Mouse (Mus musculus) liver, embryonic 12.5 days (tissue): ENCODE measurements around the gene Coq6. TPM values are rescaled to one million over a fixed set of nuclear protein-coding genes. Genes with fewer than 3 reads are reported as not detected.
A peak's percentile ranks its signal among the peaks of the same experiment; 100 is the strongest.
"Not testable (repeated sequence)": the region's sequence is repeated elsewhere in the genome, so short reads cannot be mapped to it uniquely, and the experiment has no call there.

Experiments used
- ATAC-seq: fragments of 200-750 bp; cut with Nextera tagmentation; 2 replicates; pipeline ENCODE4 v1.8.0; 2017; ENCODE audit warnings: moderate number of reproducible peaks, mild to moderate bottlenecking, moderate library complexity
- H3K27ac ChIP-seq: fragments of 300-500 bp; sonication (generic); 2 replicates; pipeline ENCODE4 v1.5.1; 2016; ENCODE audit warnings: mild to moderate bottlenecking
- H3K27me3 ChIP-seq: fragments of 300-500 bp; sonication (generic); replicated peaks from 2 replicates; pipeline ENCODE4 v1.6.1; 2016; ENCODE audit warnings: mild to moderate bottlenecking, moderate library complexity
- H3K36me3 ChIP-seq: fragments of 300-500 bp; sonication (generic); 2 replicates; pipeline ENCODE4 v1.6.1; 2016; ENCODE audit warnings: mild to moderate bottlenecking, moderate library complexity
- H3K4me1 ChIP-seq: fragments of 300-500 bp; sonication (generic); 2 replicates; pipeline ENCODE4 v1.6.1; 2016
- H3K4me2 ChIP-seq: fragments of 300-500 bp; sonication (generic); 2 replicates; pipeline ENCODE4 v1.6.1; 2016; ENCODE audit warnings: mild to moderate bottlenecking, moderate library complexity
- H3K4me3 ChIP-seq: fragments of 300-500 bp; sonication (generic); 2 replicates; pipeline ENCODE4 v1.5.1; 2016; ENCODE audit warnings: mild to moderate bottlenecking, moderate library complexity
- H3K9ac ChIP-seq: fragments of 300-500 bp; sonication (generic); 2 replicates; pipeline ENCODE4 v1.6.1; 2016; ENCODE audit warnings: mild to moderate bottlenecking, moderate library complexity
- H3K9me3 ChIP-seq: fragments of 300-500 bp; sonication (generic); replicated peaks from 2 replicates; pipeline ENCODE4 v1.6.1; 2016; ENCODE audit warnings: mild to moderate bottlenecking, moderate library complexity
- WGBS: fragments of 180-500 bp; shearing (Covaris S2); methylation state at CpG from one replicate; pipeline ENCODE4 v1.1.7; 2016; ENCODE audit not compliant: insufficient replicate concordance; 5-methylcytosine and 5-hydroxymethylcytosine counted together
- polyA plus RNA-seq: library from polyadenylated mRNA; unstranded; fragments of >200 nt; fragmentation: Nextera tagmentation; extraction: Ambion mirVana; gene quantifications from 2 replicates; pipeline ENCODE4 v1.2.1, GENCODE M21; 2016

The Coq6 gene
- polyA plus RNA-seq: 31.9 and 34.1 TPM in 2 replicates

DNA sequence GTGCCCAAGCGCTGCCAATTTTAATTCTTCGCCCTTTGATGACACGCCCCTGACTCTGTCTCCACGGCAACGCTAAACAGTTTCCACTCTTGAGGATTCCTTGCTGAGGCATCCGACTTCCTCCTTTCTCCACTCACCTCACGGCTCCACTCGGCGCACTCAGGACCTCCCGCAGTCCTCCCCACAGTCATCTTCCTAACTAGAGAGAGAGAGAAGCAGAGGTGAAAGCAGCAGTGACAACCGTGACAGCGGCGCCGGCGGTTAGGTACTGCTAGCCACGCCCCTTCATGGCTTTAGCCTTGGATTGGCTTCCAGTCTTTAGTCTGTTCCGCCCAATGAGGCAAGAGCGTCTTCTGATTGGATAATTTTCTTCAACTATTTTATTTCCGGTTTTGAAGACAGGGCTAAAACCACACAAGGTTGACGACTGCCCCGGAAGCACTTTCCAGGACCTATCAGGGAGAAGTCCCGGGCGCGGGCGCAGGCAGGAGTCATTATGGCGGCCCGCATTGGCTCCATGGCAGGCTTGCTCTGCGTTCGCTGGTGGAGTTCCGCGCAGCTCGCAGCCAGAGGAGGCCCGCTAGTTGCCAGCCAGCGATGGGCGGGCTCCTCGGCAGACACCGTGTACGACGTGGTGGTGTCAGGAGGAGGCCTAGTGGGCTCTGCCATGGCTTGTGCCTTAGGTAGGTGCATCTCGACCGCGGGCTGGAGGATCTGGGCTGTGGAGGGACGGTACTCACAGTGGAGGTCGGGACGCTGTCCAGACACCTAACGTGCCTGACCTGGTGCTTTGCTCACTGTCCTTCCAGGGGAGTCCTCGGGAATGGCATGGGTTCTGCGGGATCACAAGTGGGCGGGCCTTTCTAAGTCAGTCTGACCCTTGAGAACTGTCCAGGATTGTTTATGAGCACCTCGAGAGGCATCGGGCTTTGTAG is at the start of gene Coq6, which contains the start of gene Fam161b:
Coq6 (plus strand) TSS at position 103 of the 935 bp plus-strand sequence.
Fam161b (minus strand) TSS at position 279 of the 935 bp plus-strand sequence.
- Histone ChIP-seq H3K4me1 (peaks cover 71% of the 10 kb centered on the region), H3K36me3 (peaks cover 6% of the 10 kb centered on the region), H3K4me2 (peak within 1 kb of the TSS; percentile 80), H3K9me3 (no peaks in the 10 kb centered on the region), H3K9ac (peak within 1 kb of the TSS; percentile 85), H3K4me3 (peak within 1 kb of the TSS; percentile 93), H3K27me3 (no peaks in the 10 kb centered on the region), H3K27ac (peak within 1 kb of the TSS; percentile 77)
- ATAC-seq: peak; percentile 95
- WGBS: under 1% methylated on average over 51 of the region's 51 CpGs

DNA sequence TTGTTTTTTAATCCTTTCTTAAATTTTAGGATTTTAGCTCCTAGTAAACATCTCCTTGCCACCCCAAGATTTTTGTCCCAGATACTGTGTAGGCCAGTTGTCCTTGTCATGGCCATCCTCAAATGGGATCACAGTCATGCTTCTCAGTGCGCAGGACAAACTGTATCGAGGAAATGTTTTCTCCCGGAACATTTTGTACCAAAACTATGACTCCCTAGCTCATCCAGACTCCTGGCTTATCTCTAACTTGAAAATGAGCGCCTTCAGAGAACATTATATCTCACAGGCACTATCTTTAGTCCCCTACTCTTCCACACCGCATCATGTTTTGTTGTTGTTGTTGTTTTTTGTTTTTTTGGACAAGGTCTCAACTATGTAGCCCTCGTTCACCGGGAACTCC is 45.5 kb upstream of the Coq6 start:
- no peak for ATAC-seq
- Histone ChIP-seq H3K36me3 (peaks cover 24% of the 10 kb centered on the region), H3K4me2 (peak overlapping the region; percentile 77), H3K9ac (peak overlapping the region; percentile 99), H3K9me3 (no peaks in the 10 kb centered on the region), H3K27me3 (no peaks in the 10 kb centered on the region), H3K4me1 (peaks cover 49% of the 10 kb centered on the region), H3K4me3 (peak overlapping the region; percentile 98), H3K27ac (peak overlapping the region; percentile 91)
- 41% methylated on average over 7 of the region's 7 CpGs for WGBS

DNA sequence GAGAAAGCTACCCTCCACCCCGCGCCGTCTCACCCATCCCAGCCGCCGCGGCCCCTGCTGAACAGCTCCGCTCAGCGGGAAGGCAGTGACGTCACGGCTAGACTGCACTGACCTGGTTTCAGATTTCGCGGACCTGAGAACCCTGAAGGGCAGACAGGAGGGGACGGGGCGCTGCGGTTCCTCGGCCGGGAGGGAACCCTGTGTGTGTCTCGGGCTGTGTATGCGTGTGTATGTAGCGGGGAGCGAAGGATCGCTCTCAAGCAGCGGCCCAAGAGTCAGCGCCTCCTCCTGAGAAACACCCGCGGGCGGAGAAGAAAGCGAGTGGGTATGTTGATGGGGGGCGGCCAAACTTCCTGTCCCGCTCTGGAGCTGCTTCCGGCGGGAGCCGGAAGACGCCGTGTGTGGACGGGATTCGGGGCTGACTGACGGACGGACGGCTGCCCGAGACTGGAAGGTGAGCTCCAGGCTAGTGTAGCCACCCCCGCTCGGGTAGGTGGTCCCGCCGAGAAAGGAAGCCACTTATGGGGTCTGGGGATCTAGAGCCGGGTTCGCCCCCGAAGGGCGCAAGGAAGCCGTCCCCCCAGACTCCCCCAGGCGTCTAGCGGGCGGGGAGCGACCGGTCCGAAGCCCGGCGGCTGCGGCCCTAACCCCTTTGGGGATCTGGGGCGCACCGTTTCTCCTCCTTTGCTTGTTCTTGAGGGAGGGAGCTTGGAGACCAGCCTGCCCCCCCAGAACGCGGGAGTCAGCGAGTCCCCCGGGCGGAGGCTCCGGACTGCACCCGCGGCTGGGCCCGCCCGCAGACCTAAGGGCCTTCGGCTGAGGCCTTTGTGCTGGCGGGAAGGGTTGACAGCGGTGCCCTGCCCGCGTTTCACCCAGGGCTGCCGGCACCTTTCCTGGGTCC is 44.5 kb upstream of the Coq6 start, which contains the start of gene Zfp410:
Zfp410 (plus strand) TSS at position 132 of the 901 bp plus-strand sequence.
- peak; percentile 90 for ATAC-seq
- Histone ChIP-seq H3K4me3 (peak within 1 kb of the TSS; percentile 98), H3K27me3 (no peaks in the 10 kb centered on the region), H3K27ac (peak within 1 kb of the TSS; percentile 91), H3K4me1 (peaks cover 53% of the 10 kb centered on the region), H3K9ac (peak within 1 kb of the TSS; percentile 99), H3K36me3 (peaks cover 17% of the 10 kb centered on the region), H3K4me2 (peak within 1 kb of the TSS; percentile 77), H3K9me3 (no peaks in the 10 kb centered on the region)
- 1% methylated on average over 77 of the region's 77 CpGs for WGBS

DNA sequence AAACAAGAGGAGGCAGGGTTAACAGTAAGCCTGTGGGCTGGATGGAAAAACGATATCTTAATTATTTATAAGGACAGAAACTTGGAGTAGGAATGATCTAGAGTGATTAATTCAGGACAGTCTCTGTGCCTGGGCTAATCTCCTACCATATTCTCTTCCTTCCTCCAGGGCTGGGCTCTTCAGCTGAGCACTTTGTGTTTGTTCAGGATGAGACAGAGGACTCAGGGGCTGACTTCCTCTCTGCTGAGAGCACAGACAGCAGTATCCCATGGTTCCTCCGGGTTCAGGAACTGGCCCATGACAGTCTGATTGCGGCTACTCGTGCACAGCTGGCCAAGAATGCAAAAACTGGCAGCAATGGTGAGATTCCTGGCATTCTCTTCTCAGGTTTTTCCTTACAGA is 34.3 kb upstream of the Coq6 start:
- H3K9me3 ChIP-seq: no peaks in the 10 kb centered on the region
- H3K4me1 ChIP-seq: 0 out of 2 replicates have a peak, but pooled peaks cover 6% of the 10 kb centered on the region
- H3K27ac ChIP-seq: no peak overlapping the region
- no peak overlapping the region for H3K4me2 ChIP-seq
- H3K9ac ChIP-seq: no peak overlapping the region
- H3K36me3 ChIP-seq: peaks cover 83% of the 10 kb centered on the region
- ATAC-seq: no peak
- H3K4me3 ChIP-seq: no peak overlapping the region
- H3K27me3 ChIP-seq: no peaks in the 10 kb centered on the region
- WGBS: 64% methylated on average over 4 of the region's 4 CpGs

DNA sequence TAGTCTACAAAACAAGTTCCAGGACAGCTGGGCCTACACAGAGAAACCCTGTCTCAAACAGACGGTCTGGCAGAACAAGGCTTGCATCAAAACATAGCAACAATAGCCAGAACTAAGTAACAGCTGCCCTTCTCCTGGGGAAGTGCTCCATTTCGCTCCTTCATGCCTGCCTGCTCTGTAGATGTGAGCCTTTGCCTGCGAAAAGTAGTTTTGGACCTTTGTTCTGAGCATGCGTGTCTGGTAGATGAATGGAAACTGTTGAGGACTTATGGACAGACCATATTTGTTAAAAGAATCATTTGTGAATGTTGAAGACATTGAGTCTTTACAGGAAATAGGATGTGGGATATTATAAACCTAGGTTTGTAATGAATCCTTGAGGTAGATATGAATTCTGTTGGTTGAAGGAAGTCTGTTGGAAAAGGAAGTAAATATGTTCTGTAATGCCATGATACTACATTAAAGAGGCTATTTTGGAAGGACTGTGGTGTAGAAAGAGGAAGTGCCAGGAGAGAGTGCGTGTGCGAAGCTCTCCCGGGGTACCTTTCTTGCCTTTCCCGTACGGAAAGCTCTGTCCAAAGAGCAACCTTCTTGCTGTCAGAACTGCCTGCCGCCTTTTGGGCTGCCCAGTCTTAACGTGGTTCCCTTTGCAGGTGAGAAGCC is 24.4 kb upstream of the Coq6 start:
- peaks cover 97% of the 10 kb centered on the region for H3K36me3 ChIP-seq
- ATAC-seq: no peak
- 51% methylated on average over 11 of the region's 11 CpGs for WGBS

DNA sequence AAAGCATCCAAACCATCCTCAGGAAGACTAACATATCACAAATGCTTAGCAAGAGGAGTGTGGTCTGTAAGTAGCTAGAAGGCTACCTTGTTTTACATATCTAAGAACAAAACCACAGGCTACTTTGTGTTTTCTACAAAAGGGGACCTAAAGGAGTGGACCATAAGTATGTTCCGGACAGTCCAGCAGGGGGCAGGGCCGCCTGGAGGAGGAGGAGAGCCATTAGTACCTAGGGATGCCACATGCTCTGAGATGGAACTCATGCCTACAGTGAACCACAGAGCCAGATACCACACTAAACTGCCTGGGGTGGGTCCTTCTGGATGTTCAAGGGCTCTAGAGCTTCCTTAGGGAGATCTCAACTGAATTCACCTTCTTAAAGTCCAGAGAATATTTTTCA is 14.3 kb upstream of the Coq6 start:
- ATAC-seq: peak; percentile 59; the same call in 1 of the 2 replicates
- 0 out of 2 replicates have a peak, but pooled peaks cover 4% of the 10 kb centered on the region for H3K4me1 ChIP-seq
- peaks cover 55% of the 10 kb centered on the region for H3K36me3 ChIP-seq
- 57% methylated on average over 2 of the region's 2 CpGs for WGBS
- no peak overlapping the region for H3K4me3 ChIP-seq
- no peaks in the 10 kb centered on the region for H3K27me3 ChIP-seq
- H3K27ac ChIP-seq: no peak overlapping the region
- H3K9me3 ChIP-seq: no peaks in the 10 kb centered on the region
- no peak overlapping the region for H3K9ac ChIP-seq
- H3K4me2 ChIP-seq: no peak overlapping the region

More for the DNA sequence above, 24.4 kb upstream of the Coq6 start:
- Histone ChIP-seq H3K9me3 (no peaks in the 10 kb centered on the region), H3K27me3 (no peaks in the 10 kb centered on the region), H3K27ac (0 out of 2 replicates have a peak overlapping the region, but pooled peaks have one; percentile 20), H3K4me1 (no peaks in the 10 kb centered on the region), H3K9ac (no peak overlapping the region), H3K4me2 (no peak overlapping the region), H3K4me3 (no peak overlapping the region)

DNA sequence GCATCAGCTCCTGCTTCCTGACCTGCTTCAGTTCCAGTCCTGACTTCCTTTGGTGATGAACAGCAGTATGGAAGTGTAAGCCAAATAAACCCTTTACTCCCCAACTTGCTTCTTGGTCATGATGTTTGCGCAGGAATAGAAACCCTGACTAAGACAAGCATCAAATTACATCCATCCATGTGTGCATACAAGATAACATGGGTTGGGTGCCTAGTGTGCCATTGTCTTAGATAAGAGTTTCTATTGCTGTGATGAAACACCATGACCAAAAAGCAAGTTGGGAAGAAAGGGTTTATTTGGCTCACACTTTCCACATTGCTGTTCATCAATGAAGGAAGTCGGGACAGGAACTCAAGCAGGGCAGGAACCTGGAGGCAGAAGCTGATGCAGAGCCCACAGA is 2.8 kb upstream of the Coq6 start:
- ATAC-seq, H3K27me3 ChIP-seq, H3K9me3 ChIP-seq: not testable (repeated sequence)
- Histone ChIP-seq H3K27ac (peak overlapping the region; percentile 79), H3K9ac (peak overlapping the region; percentile 25; the same call in 1 of the 2 replicates), H3K36me3 (peaks cover 27% of the 10 kb centered on the region), H3K4me2 (peak overlapping the region; percentile 50), H3K4me3 (0 out of 2 replicates have a peak overlapping the region, but pooled peaks have one; percentile 4), H3K4me1 (peaks cover 60% of the 10 kb centered on the region)
- 32% methylated on average over 2 of the region's 2 CpGs for WGBS

DNA sequence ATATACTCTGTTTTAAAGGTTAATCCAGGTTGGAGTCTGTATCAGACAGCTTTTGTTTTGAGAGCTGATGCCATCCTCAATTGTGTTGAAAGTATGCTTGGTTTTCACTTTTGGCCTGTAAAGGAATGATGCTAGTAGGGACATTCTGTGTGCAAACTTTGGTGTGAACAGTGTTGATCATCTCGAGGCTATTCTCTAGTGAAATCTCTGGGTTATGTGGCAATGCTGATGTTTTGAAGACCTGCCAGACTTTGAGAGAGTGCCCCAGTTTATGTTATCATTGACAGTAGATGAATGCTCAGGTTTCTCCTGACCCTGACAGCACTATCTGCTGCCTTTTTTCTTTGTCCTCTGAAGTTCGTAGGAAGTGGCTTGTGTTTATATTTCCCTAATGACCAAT is 1.4 kb downstream of the Coq6 start:
- H3K4me1 ChIP-seq: peaks cover 65% of the 10 kb centered on the region

DNA sequence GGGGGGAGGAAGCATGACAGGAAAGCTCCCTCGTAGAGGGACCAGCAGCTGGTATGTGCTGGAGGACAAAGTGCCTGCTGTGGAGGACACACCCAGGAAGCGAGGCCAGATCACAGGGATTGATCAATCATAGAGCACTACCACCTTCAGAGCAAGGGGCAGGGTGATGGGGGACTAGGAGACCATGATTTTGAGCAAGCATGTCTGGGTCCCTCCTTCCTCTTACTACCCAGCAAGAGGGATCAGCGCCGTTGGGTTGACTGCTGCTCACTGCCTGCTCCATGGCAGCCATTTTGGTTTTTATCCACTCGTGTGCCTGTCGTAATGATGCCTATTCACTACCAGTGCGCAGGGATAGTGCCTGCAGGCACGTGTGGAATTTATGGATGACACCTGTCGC is 2.8 kb downstream of the Coq6 start:
- Histone ChIP-seq H3K9me3 (no peaks in the 10 kb centered on the region), H3K4me1 (peaks cover 51% of the 10 kb centered on the region), H3K4me2 (0 out of 2 replicates have a peak overlapping the region, but pooled peaks have one; percentile 17), H3K27ac (no peak overlapping the region), H3K36me3 (peaks cover 26% of the 10 kb centered on the region), H3K9ac (no peak overlapping the region), H3K4me3 (no peak overlapping the region), H3K27me3 (no peaks in the 10 kb centered on the region)
- no peak for ATAC-seq
- WGBS: 73% methylated on average over 9 of the region's 9 CpGs

More for the DNA sequence above, 1.4 kb downstream of the Coq6 start:
- Histone ChIP-seq H3K9me3 (no peaks in the 10 kb centered on the region), H3K27me3 (no peaks in the 10 kb centered on the region), H3K4me2 (peak overlapping the region; percentile 80), H3K9ac (peak overlapping the region; percentile 85), H3K36me3 (peaks cover 11% of the 10 kb centered on the region), H3K4me3 (peak overlapping the region; percentile 93), H3K27ac (no peak overlapping the region)
- WGBS: 33% methylated on average over 2 of the region's 2 CpGs
- no peak for ATAC-seq

DNA sequence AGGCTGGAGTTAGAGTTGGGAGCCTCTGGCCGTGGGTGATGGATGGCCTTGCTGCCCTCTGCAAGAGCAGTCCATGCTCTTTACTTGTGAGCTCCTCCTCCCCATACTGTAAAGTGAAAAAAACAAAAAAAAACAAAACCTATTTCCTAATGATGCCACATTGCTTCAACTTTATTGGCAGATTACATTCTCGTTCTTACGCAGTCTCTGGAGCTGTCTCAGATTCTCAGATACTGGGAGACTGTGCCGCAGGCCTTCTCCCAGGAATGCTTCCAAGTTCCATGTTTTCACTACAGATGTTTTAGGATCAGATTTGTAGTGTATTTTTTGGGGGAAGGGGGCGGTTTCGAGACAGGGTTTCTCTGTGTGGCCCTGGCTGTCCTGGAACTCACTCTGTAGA is 3.7 kb downstream of the Coq6 start:
- WGBS: 86% methylated on average over 6 of the region's 6 CpGs
- H3K9me3 ChIP-seq: no peaks in the 10 kb centered on the region
- peaks cover 34% of the 10 kb centered on the region for H3K36me3 ChIP-seq
- H3K4me1 ChIP-seq: peaks cover 43% of the 10 kb centered on the region
- no peaks in the 10 kb centered on the region for H3K27me3 ChIP-seq
- H3K4me2 ChIP-seq: no peak overlapping the region
- no peak overlapping the region for H3K9ac ChIP-seq
- no peak overlapping the region for H3K27ac ChIP-seq
- H3K4me3 ChIP-seq: no peak overlapping the region
- ATAC-seq: no peak

DNA sequence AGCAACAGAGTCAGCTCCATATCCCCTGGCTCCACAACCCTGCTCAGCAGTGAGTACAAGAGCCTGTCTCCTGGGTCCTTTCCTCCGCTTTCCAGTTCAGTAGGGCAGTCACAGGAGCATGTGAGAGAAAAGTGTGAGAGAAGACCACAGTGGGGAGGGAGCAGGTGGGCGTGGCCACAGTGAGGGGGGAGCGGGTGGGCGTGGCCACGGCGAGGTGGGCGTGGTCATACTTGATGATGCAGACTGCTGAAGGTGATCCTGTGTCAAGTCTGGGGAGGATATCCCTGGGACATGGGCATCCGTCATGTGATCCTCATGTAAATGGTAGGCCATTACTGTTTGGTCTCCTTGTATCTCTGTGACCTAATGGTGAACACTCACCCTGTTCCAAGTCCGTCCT is 5.5 kb downstream of the Coq6 start:
- H3K4me1 ChIP-seq: peaks cover 29% of the 10 kb centered on the region
- H3K9me3 ChIP-seq: no peaks in the 10 kb centered on the region
- H3K36me3 ChIP-seq: peaks cover 52% of the 10 kb centered on the region
- H3K4me2 ChIP-seq: no peak overlapping the region
- H3K4me3 ChIP-seq: no peak overlapping the region
- ATAC-seq: peak; percentile 17; the same call in 1 of the 2 replicates
- no peak overlapping the region for H3K9ac ChIP-seq
- WGBS: 56% methylated on average over 9 of the region's 9 CpGs
- no peak overlapping the region for H3K27ac ChIP-seq
- no peaks in the 10 kb centered on the region for H3K27me3 ChIP-seq
